Mouse (Mus musculus): Measurements from ENCODE around the gene Amy2a2.
"Not testable (repeated sequence)": the region's sequence is repeated elsewhere in the genome, so short reads cannot be mapped to it uniquely, and the experiment has no call there.

Amy2a2 gene

DNA sequence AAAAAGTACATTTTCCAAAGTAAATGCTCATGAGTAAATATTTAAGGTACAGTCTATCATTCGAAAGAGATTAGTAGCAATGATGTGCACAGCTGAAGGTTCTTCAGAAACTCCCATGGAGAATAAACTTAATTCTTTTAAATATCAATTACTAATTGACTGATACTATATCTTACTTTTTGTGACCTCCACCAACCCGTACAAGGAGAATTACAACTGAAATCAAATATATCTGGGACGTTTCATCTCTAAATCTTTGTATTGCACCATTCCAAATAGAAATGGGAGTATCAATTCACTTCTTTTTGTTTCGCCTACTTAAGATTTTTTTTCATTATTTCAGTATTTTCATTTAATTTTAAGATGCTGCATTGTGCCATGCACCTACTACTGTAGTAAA lies at the start of gene Amy2a2:
Amy2a2 (minus strand) TSS at position 101 of the 400 bp plus-strand sequence.
- not testable (repeated sequence) for DNase-seq (ENCODE audit: extremely low spot score, low read depth, low spot score)

DNA sequence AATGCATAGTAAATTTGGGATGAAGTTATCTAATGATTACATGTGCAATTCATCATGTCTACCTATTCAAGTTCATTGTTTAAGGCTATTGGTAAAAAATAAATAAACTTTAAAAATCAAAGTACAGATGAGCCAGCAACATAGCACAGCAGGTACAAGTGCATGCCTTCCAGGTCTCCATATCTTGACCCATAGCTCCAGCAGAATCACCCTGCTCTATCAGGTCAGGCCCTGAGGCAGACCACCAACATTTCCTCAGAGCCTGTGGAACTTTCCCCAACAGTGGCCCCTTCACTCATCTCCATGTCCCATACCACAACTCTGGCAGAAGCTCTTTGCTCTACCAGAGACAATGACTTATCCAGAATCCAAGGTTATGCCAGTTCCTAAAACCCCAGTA lies 11.0 kb downstream of the Amy2a2 start:
- DNase-seq (ENCODE audit: extremely low spot score, low read depth, low spot score), result not testable (repeated sequence)

GRCm38 (mm10) chr3:113323952-113324351 lies 32.5 kb downstream of the Amy2a2 start, which contains the start of gene Amy2a3:
Gene Amy2a3 (minus strand): TSS chr3:113324052.
- not testable (repeated sequence) for DNase-seq (ENCODE audit: extremely low spot score, low read depth, low spot score)

GRCm38 (mm10) chr3:113312937-113313336 lies 43.5 kb downstream of the Amy2a2 start:
- DNase-seq (ENCODE audit: extremely low spot score, low read depth, low spot score), result not testable (repeated sequence)
